Mouse (Mus musculus): Measurements from ENCODE around the gene Ube2s. TPM values are rescaled to one million over a fixed set of nuclear protein-coding genes. Genes with fewer than 3 reads are reported as not detected.

The Ube2s gene
- polyA plus RNA-seq, 1 experiment from 2014 or later = 198 TPM

GRCm38 (mm10) chr7:4783667-4784268, 28.6 kb downstream of the Ube2s start:
- Histone ChIP-seq H3K27ac (no peak overlapping the region), H3K36me3 (ENCODE audit: insufficient read depth, low read length) (no peaks in the 10 kb centered on the region), H3K4me1 (replicated peaks; ENCODE audit: insufficient read depth, low read length) (no peaks in the 10 kb centered on the region; the same call in 1 of the 2 replicates), H3K4me2 (ENCODE audit: low read length) (no peak overlapping the region), H3K9ac (ENCODE audit: low read depth, low read length) (no peak overlapping the region), H3K4me3 (replicated peaks; ENCODE audit: low read depth, low read length) (no peak overlapping the region), H3K27me3 (ENCODE audit: insufficient read depth, low read length) (no peaks in the 10 kb centered on the region), H3K9me3 (replicated peaks; ENCODE audit: low read length) (no peaks in the 10 kb centered on the region)
- 79% methylated on average over 14 of the region's 14 CpGs for WGBS
- no peak for TF ChIP-seq CTCF (IDR thresholded peaks at IDR 0.05; ENCODE audit: low read depth)
- ATAC-seq (replicated peaks; ENCODE audit: low FRiP score, low read depth) (no peak), DNase-seq (ENCODE audit: low spot score) (no peak)

- no peak within 1 kb of the TSS for H3K27ac ChIP-seq
- no peak for TF ChIP-seq CTCF (IDR thresholded peaks at IDR 0.05; ENCODE audit: low read depth)
- no peak within 1 kb of the TSS for H3K4me2 ChIP-seq (ENCODE audit: low read length)
- H3K9ac ChIP-seq (ENCODE audit: low read depth, low read length) = no peak within 1 kb of the TSS
- no peaks in the 10 kb centered on the region for H3K36me3 ChIP-seq (ENCODE audit: insufficient read depth, low read length)
- ATAC-seq (replicated peaks; ENCODE audit: low FRiP score, low read depth) (no peak), DNase-seq (ENCODE audit: low spot score) (no peak)
- WGBS = 80% methylated on average over 2 of the region's 2 CpGs
- H3K4me3 ChIP-seq (replicated peaks; ENCODE audit: low read depth, low read length) = no peak within 1 kb of the TSS
- H3K9me3 ChIP-seq (replicated peaks; ENCODE audit: low read length) = no peaks in the 10 kb centered on the region
- H3K27me3 ChIP-seq (ENCODE audit: insufficient read depth, low read length) = 0 out of 2 replicates have a peak, but pooled peaks cover 2% of the 10 kb centered on the region
- H3K4me1 ChIP-seq (replicated peaks; ENCODE audit: insufficient read depth, low read length) = no peaks in the 10 kb centered on the region; the same call in 1 of the 2 replicates
Observed at GRCm38 (mm10) chr7:4782759-4783158, 29.6 kb downstream of the Ube2s start, which contains the start of the genes Il11 and Tmem190. TSS of gene Il11 (minus strand) at chr7:4782859. TSS of gene Tmem190 (plus strand) at chr7:4782937.

GRCm38 (mm10) chr7:4782130-4782529, 30.3 kb downstream of the Ube2s start:
- WGBS = 54% methylated on average over 3 of the region's 3 CpGs
- TF ChIP-seq CTCF (IDR thresholded peaks at IDR 0.05; ENCODE audit: low read depth) = no peak

GRCm38 (mm10) chr7:4779921-4780320, 32.5 kb downstream of the Ube2s start:
- WGBS = 30% methylated on average over 5 of the region's 5 CpGs
- DNase-seq (ENCODE audit: low spot score) (no peak), ATAC-seq (replicated peaks; ENCODE audit: low FRiP score, low read depth) (no peak)
- no peaks in the 10 kb centered on the region; the same call in 1 of the 2 replicates for H3K4me1 ChIP-seq (replicated peaks; ENCODE audit: insufficient read depth, low read length)
- H3K9ac ChIP-seq (ENCODE audit: low read depth, low read length) = no peak overlapping the region
- no peak overlapping the region for H3K27ac ChIP-seq
- no peaks in the 10 kb centered on the region for H3K9me3 ChIP-seq (replicated peaks; ENCODE audit: low read length)
- no peak for TF ChIP-seq CTCF (IDR thresholded peaks at IDR 0.05; ENCODE audit: low read depth)
- no peaks in the 10 kb centered on the region for H3K36me3 ChIP-seq (ENCODE audit: insufficient read depth, low read length)
- H3K4me2 ChIP-seq (ENCODE audit: low read length) = no peak overlapping the region
- no peak overlapping the region for H3K4me3 ChIP-seq (replicated peaks; ENCODE audit: low read depth, low read length)
- peaks cover 20% of the 10 kb centered on the region for H3K27me3 ChIP-seq (ENCODE audit: insufficient read depth, low read length)

More at GRCm38 (mm10) chr7:4782130-4782529, 30.3 kb downstream of the Ube2s start:
- H3K4me3 ChIP-seq (replicated peaks; ENCODE audit: low read depth, low read length) = no peak overlapping the region
- no peak overlapping the region for H3K9ac ChIP-seq (ENCODE audit: low read depth, low read length)
- no peak for ATAC-seq (replicated peaks; ENCODE audit: low FRiP score, low read depth)
- H3K27me3 ChIP-seq (ENCODE audit: insufficient read depth, low read length) = peaks cover 9% of the 10 kb centered on the region; the same call in 1 of the 2 replicates
- H3K27ac ChIP-seq = no peak overlapping the region
- no peak for DNase-seq (ENCODE audit: low spot score)
- H3K4me2 ChIP-seq (ENCODE audit: low read length) = no peak overlapping the region
- H3K4me1 ChIP-seq (replicated peaks; ENCODE audit: insufficient read depth, low read length) = no peaks in the 10 kb centered on the region; the same call in 1 of the 2 replicates
- no peaks in the 10 kb centered on the region for H3K9me3 ChIP-seq (replicated peaks; ENCODE audit: low read length)
- H3K36me3 ChIP-seq (ENCODE audit: insufficient read depth, low read length) = no peaks in the 10 kb centered on the region

DNA sequence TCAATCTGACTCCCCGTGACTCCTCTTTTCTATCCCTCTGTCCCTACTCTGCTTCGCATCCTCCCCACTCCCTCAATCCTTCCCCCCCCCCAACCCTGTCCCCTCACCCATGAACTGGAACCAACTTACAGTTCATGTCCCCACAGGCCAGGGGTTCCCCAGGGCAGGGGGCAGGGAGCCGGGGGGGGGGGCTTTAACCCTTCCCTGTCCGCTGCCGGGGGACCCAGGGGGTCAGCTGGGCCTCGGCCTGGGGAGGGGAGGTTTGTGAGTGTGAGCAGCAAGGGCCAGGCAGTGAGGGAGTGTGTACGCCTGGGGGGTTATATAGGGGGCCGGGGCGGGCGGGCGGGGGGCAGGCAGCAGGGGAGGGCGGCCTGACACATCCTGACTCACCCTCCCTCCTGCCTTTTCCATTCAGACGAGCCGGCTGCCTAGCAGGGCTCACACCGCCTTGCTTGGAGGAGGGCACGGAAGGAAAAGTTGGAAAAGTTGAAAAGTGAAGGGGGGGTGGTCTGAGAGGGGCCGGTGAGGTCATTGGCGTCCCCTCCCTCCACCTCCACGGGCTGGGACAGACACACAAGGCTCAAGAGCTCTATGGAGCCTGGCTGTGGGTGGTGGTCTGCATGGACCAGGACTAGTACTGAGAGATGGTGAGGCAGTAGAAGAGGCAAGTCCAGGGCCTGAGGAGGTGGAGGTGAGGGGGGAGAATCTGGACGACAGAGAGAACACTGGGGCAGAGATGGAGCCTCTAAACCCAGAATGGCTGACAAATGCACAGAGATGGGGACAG, 34.3 kb downstream of the Ube2s start:
- no peaks in the 10 kb centered on the region for H3K36me3 ChIP-seq (ENCODE audit: insufficient read depth, low read length)
- H3K4me3 ChIP-seq (replicated peaks; ENCODE audit: low read depth, low read length) = no peak overlapping the region
- no peak for TF ChIP-seq CTCF (IDR thresholded peaks at IDR 0.05; ENCODE audit: low read depth)
- H3K9ac ChIP-seq (ENCODE audit: low read depth, low read length) = no peak overlapping the region
- no peak overlapping the region for H3K27ac ChIP-seq
- peak overlapping the region; percentile 65; the same call in 1 of the 2 replicates for H3K4me2 ChIP-seq (ENCODE audit: low read length)
- no peak for DNase-seq (ENCODE audit: low spot score)
- ATAC-seq (replicated peaks; ENCODE audit: low FRiP score, low read depth) = 0 out of 2 replicates have a peak, but pooled peaks have one; percentile 9
- 6% methylated on average over 19 of the region's 20 CpGs for WGBS
- H3K27me3 ChIP-seq (ENCODE audit: insufficient read depth, low read length) = peaks cover 20% of the 10 kb centered on the region
- no peaks in the 10 kb centered on the region; the same call in 1 of the 2 replicates for H3K4me1 ChIP-seq (replicated peaks; ENCODE audit: insufficient read depth, low read length)
- H3K9me3 ChIP-seq (replicated peaks; ENCODE audit: low read length) = no peaks in the 10 kb centered on the region
